Mouse (Mus musculus) liver, embryonic 14.5 days (tissue): ENCODE data around the gene Zfp710. TPM values are rescaled to one million over a fixed set of nuclear protein-coding genes. Genes with fewer than 3 reads are reported as not detected.

ENCODE experiments used
- ATAC-seq: fragments of 200-750 bp; cut with Nextera tagmentation; 2 replicates; pipeline ENCODE4 v1.8.0; 2017; ENCODE audit warnings: moderate number of reproducible peaks, mild to moderate bottlenecking, moderate library complexity; ENCODE audit not compliant: insufficient read depth
- DNase-seq, 3 experiments: peaks; one replicate each; pipeline ENCODE4 v3.0.0-alpha.2; 2012 to 2013; ENCODE audit warnings: low read depth in 3 of 3, low spot score in 3 of 3
- H3K27ac ChIP-seq: fragments of 300-500 bp; sonication (generic); 2 replicates; pipeline ENCODE4 v1.5.1; 2014; ENCODE audit warnings: moderate library complexity, mild to moderate bottlenecking, control low read depth, inconsistent platforms
- H3K27me3 ChIP-seq: fragments of 300-500 bp; sonication (generic); 2 replicates; pipeline ENCODE4 v1.6.1; 2014; ENCODE audit warnings: mild to moderate bottlenecking, low read length, moderate library complexity; ENCODE audit not compliant: control insufficient read depth, insufficient read depth
- H3K36me3 ChIP-seq: fragments of 300-500 bp; sonication (generic); replicated peaks from 2 replicates; pipeline ENCODE4 v1.6.1; 2014; ENCODE audit warnings: low read depth; ENCODE audit not compliant: control insufficient read depth, insufficient read depth
- H3K4me1 ChIP-seq, 2 experiments: fragments of 200-500 bp in 1 of 2; fragments of 300-500 bp in 1 of 2; sonication (generic) in 1 of 2; replicated peaks; 2 replicates each; pipeline ENCODE4 v1.6.1; 2012 to 2014; ENCODE audit warnings: antibody characterized with exemption in 1 of 2, inconsistent platforms in 1 of 2, low read length in 1 of 2; ENCODE audit not compliant: control insufficient read depth in 2 of 2, insufficient read depth in 2 of 2
- H3K4me2 ChIP-seq: fragments of 300-500 bp; sonication (generic); 2 replicates; pipeline ENCODE4 v1.6.1; 2014; ENCODE audit warnings: low read depth, mild to moderate bottlenecking, control low read depth, moderate library complexity
- H3K4me3 ChIP-seq, 2 experiments: fragments of 200-500 bp in 1 of 2; fragments of 300-500 bp in 1 of 2; sonication (generic) in 1 of 2; 2 replicates each; pipeline ENCODE4 v1.5.1; 2012 to 2014; ENCODE audit warnings: low read depth in 2 of 2, low read length in 2 of 2, mild to moderate bottlenecking in 2 of 2, control low read depth in 1 of 2, inconsistent platforms in 1 of 2, moderate library complexity in 1 of 2; ENCODE audit not compliant: insufficient read depth in 1 of 2
- H3K9ac ChIP-seq: fragments of 300-500 bp; sonication (generic); replicated peaks from 2 replicates; pipeline ENCODE4 v1.6.1; 2014; ENCODE audit warnings: mild to moderate bottlenecking, control low read depth, moderate library complexity
- H3K9me3 ChIP-seq: fragments of 300-500 bp; sonication (generic); 2 replicates; pipeline ENCODE4 v1.6.1; 2016; ENCODE audit warnings: low read length, mixed read lengths; ENCODE audit not compliant: control insufficient read depth
- CTCF ChIP-seq: IDR thresholded peaks from 2 replicates; pipeline ENCODE4 v1.5.1; 2016; ENCODE audit warnings: antibody characterized with exemption, low read depth, control low read depth
- EP300 ChIP-seq: IDR thresholded peaks from 2 replicates; pipeline ENCODE4 v1.6.1; 2016; ENCODE audit warnings: antibody characterized with exemption, low read depth
- WGBS: fragments of 180-500 bp; shearing (Covaris S2); extraction: QIAGEN DNeasy Blood & Tissue Kit; methylation state at CpG from one replicate; pipeline ENCODE4 v1.1.7; 2014; ENCODE audit not compliant: insufficient replicate concordance; 5-methylcytosine and 5-hydroxymethylcytosine counted together
- polyA plus RNA-seq, 2 experiments: library from polyadenylated mRNA; depleted of rRNA in 1 of 2; stranded (reverse) in 1 of 2; unstranded in 1 of 2; fragments of >200 nt; fragmentation: Nextera tagmentation in 1 of 2; extraction: Ambion mirVana in 1 of 2; gene quantifications; 2 replicates each; pipeline versions ENCODE4 v1.2.1 to v1.2.3; 2012 to 2014

Gene Zfp710
- polyA plus RNA-seq, 2 experiments, result 3.7 to 5.9 TPM

DNA sequence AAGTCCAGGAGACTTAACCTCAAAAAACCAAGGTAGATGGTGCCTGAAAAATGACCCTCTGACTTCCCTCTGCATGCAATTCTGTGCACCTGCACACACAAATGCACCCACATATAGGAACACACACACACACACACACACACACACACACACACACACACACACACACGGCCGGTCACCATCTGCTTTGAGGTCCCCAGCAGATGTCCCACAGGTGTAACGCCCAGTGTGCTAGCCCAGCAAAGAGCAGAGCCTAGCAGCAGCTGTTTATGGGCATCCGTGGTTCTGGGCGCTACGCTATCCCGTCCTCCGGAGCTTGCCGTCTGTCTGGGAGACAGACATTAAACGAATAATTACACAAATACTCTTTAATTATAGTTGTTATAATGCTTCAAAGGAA lies 6.9 kb downstream of the Zfp710 start:
- DNase-seq (no peak), ATAC-seq (no peak)
- TF ChIP-seq CTCF (no peak), EP300 (no peak)
- H3K9me3 ChIP-seq, result no peaks in the 10 kb centered on the region
- H3K4me1 ChIP-seq, result peaks cover 13 to 43% of the 10 kb centered on the region in 2 experiments; a peak in 3 of 4 replicates
- H3K27me3 ChIP-seq, result no peaks in the 10 kb centered on the region
- no peak overlapping the region for H3K9ac ChIP-seq
- H3K36me3 ChIP-seq, result no peaks in the 10 kb centered on the region
- H3K4me3 ChIP-seq, result no peak overlapping the region
- WGBS, result 81% methylated on average over 10 of the region's 10 CpGs
- no peak overlapping the region for H3K27ac ChIP-seq
- no peak overlapping the region for H3K4me2 ChIP-seq

DNA sequence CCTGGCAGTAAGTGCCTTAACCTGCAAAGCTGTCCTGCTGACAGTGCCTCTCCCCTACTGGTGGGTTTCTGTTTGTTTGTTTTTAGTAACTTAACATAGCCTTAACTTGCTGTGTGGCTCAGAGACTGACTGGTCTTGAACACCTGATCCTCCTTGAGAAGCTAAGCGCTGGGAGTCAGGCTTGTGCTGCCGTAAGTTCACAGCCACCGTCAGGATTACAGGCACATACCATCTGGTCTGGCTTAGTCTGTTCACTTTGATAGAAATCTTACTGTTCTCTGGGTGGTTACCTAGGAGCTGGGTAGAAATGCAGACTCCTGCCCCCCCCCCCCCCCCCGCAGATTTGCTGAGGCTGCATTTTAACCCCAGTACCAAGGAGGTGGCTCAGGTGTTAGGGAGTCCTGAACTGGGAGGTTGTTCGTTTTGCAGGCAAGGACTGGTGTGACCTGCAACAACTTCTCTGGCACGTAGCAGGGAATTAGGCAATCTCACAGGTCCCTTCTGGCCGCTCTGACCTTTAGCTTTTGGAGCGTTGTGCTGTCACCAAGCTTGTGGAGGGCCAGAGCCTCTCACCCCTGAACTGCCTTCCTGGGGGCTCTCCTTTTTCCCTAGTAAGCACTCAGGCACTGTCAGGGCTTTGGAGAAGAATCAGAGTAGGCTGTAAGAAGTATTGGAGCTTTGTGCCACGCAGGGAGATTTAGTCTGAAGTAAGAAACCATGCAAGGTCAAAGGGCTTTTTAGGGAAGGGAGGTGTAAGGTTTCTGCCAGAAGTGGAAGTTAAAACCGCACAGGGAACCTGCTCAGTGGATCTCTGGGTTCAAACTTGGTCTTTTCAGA lies 7.8 kb downstream of the Zfp710 start:
- Histone ChIP-seq H3K4me1 (peaks cover 13 to 43% of the 10 kb centered on the region in 2 experiments; a peak in 3 of 4 replicates), H3K36me3 (no peaks in the 10 kb centered on the region), H3K9ac (no peak overlapping the region; the same call in 1 of the 2 replicates), H3K9me3 (no peaks in the 10 kb centered on the region), H3K4me2 (peak overlapping the region; percentile 63), H3K4me3 (no peak overlapping the region), H3K27ac (no peak overlapping the region; the same call in 1 of the 2 replicates), H3K27me3 (no peaks in the 10 kb centered on the region)
- ATAC-seq, result peak; percentile 42
- DNase-seq, result no peak
- TF ChIP-seq EP300, result no peak
- no peak for TF ChIP-seq CTCF
- WGBS, result 31% methylated on average over 9 of the region's 10 CpGs

DNA sequence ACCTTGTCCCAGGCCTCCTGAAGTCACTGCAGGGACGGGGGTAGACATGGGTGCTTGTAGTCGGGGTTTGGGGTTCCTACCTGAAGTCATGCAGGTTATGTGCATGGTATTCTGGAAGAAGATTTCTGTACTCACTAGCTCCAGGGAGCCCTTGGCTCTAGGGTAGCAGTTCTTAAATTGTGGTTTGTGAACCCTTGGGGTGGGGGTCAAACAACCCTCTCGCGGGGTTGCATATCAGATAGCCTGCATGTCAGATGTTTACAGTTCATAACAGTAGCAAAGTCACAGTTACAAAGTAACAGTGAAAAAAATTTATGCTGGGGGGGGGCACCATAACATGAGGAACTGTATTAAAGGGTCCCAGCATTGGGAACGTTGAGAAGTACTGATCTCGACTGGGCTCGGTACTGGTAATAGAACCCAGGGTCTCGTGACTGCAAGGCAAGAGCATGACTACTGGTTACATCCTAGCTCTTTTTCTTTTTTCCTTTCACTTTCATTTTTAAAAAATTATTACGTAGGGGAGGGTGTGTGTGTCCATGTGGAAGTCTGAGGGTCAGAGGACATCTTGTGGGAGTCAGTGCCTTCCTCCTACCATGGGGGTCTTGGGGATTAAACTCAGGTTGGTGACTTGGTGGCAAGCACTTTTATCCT lies 8.6 kb downstream of the Zfp710 start:
- Histone ChIP-seq H3K27me3 (no peaks in the 10 kb centered on the region), H3K9ac (no peak overlapping the region; the same call in 1 of the 2 replicates), H3K4me2 (peak overlapping the region; percentile 63), H3K9me3 (no peaks in the 10 kb centered on the region), H3K4me3 (peak overlapping the region in 1 of 2 experiments; percentile 20; a peak in 1 of 4 replicates), H3K36me3 (no peaks in the 10 kb centered on the region), H3K4me1 (peaks cover 13 to 43% of the 10 kb centered on the region in 2 experiments; a peak in 3 of 4 replicates), H3K27ac (no peak overlapping the region)
- WGBS, result 25% methylated on average over 9 of the region's 9 CpGs
- no peak for DNase-seq
- no peak for TF ChIP-seq EP300
- no peak for TF ChIP-seq CTCF
- peak; percentile 6; the same call in 1 of the 2 replicates for ATAC-seq

DNA sequence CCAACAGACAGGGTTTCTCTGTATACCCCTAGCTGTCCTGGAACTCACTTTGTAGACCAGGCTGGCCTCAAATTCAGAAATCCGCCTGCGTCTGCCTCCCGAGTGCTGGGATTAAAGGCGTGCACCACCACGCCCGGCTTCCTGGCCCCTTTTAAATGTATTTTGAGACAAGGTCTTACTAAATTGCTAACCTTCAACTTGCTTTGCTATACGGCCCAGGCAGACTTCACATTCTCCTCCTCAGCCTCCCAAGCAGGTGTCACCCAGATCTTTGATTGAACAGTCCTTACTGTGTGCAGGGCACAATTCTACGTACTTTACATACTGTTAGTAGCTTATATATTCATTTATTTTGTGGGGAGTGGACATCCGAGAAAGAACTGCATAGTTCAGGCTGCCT lies 9.2 kb downstream of the Zfp710 start:
- ATAC-seq (no peak), DNase-seq (no peak)
- Histone ChIP-seq H3K27me3 (no peaks in the 10 kb centered on the region), H3K36me3 (no peaks in the 10 kb centered on the region), H3K4me2 (peak overlapping the region; percentile 63; the same call in 1 of the 2 replicates), H3K27ac (no peak overlapping the region), H3K9me3 (no peaks in the 10 kb centered on the region), H3K4me3 (no peak overlapping the region), H3K4me1 (peaks cover 13 to 43% of the 10 kb centered on the region in 2 experiments; a peak in 3 of 4 replicates), H3K9ac (no peak overlapping the region)
- 48% methylated on average over 9 of the region's 9 CpGs for WGBS
- no peak for TF ChIP-seq EP300
- no peak for TF ChIP-seq CTCF

DNA sequence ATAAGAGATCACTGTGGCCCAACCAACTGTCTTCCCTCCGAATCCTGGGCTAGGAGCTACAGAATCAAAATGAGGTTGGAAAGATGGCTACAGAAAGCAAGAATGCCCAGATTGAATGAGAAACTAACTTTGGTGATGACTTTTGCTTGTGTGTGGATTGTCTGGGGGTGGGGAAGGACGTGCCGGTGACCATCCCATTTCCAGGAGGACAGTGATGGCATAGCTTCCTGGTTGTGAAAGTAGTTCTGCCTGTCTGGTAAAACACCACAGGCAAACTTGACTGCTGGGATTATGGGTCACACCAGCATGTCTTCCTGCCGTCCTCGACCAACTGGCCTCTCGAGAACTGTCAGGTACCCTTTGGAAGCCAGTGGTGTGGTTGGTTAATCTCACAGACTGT lies 10.5 kb downstream of the Zfp710 start:
- H3K27me3 ChIP-seq, result no peaks in the 10 kb centered on the region
- H3K9me3 ChIP-seq, result no peaks in the 10 kb centered on the region
- peaks cover 13 to 39% of the 10 kb centered on the region in 2 experiments; a peak in 3 of 4 replicates for H3K4me1 ChIP-seq
- H3K9ac ChIP-seq, result no peak overlapping the region
- WGBS, result 59% methylated on average over 6 of the region's 6 CpGs
- TF ChIP-seq CTCF, result no peak
- TF ChIP-seq EP300, result no peak
- no peak overlapping the region for H3K4me3 ChIP-seq
- H3K27ac ChIP-seq, result no peak overlapping the region
- H3K4me2 ChIP-seq, result no peak overlapping the region
- no peaks in the 10 kb centered on the region for H3K36me3 ChIP-seq
- no peak for DNase-seq
- no peak for ATAC-seq
